Comparison of ENCODE assay signal across 10 mouse cellular contexts in genomic region chr17:85683984-85684307, GRCm38 (mm10). TPM values are rescaled to one million over a fixed set of nuclear protein-coding genes. Genes with fewer than 3 reads are reported as not detected.
DNase-seq lines count a peak whose midpoint lies in the region; ATAC-seq lines count a peak whose summit lies in the region.
"Had no signal": no experiment of that assay in that cellular context is flagged by ENCODE, and none has a peak within 500 bp of the region (broad histone marks: within the 10 kb centered on the region; RNA-seq: fewer than 3 reads in every experiment).

No protein-coding gene starts in this region.

- peak; percentile 40 for DNase-seq in midbrain, embryonic 10.5 days (ENCODE audit: low spot score)
- DNase-seq in gastrocnemius, postnatal 10 days: no peak
- DNase-seq in urinary bladder, adult 2 months (ENCODE audit: low spot score): no peak

- peaks cover 97% of the 10 kb centered on the region for H3K27me3 ChIP-seq in forebrain, embryonic 12.5 days
- peaks cover 70% of the 10 kb centered on the region for H3K27me3 ChIP-seq in forebrain, embryonic 16.5 days (replicated peaks; ENCODE audit: control insufficient read depth, insufficient read depth, low read length)
- H3K27me3 ChIP-seq in midbrain, embryonic 10.5 days (ENCODE audit: low read depth, poor library complexity, severe bottlenecking): peaks cover 100% of the 10 kb centered on the region
- peaks cover 88% of the 10 kb centered on the region for H3K27me3 ChIP-seq in midbrain, embryonic 15.5 days (replicated peaks)
- peaks cover 93% of the 10 kb centered on the region for H3K27me3 ChIP-seq in stomach, embryonic 15.5 days (replicated peaks)

- H3K27ac ChIP-seq in forebrain, embryonic 12.5 days: no peak overlapping the region
- no peak overlapping the region for H3K27ac ChIP-seq in forebrain, embryonic 16.5 days (ENCODE audit: low read length)
- no peak overlapping the region for H3K27ac ChIP-seq in midbrain, embryonic 10.5 days (replicated peaks)
- no peak overlapping the region for H3K27ac ChIP-seq in midbrain, embryonic 15.5 days
- no peak overlapping the region for H3K27ac ChIP-seq in stomach, embryonic 15.5 days
- H3K27ac ChIP-seq: hindbrain, embryonic 15.5 days had no signal

- H3K4me2 ChIP-seq in forebrain, embryonic 12.5 days: 0 out of 2 replicates have a peak overlapping the region, but pooled peaks have one; percentile 8
- no peak overlapping the region for H3K4me2 ChIP-seq in forebrain, embryonic 16.5 days (ENCODE audit: low read length)
- H3K4me2 ChIP-seq in midbrain, embryonic 15.5 days: no peak overlapping the region
- H3K4me2 ChIP-seq in stomach, embryonic 15.5 days: peak overlapping the region; percentile 37
- H3K4me2 ChIP-seq: hindbrain, embryonic 15.5 days had no signal

- 0% methylated on average over 17 of the region's 17 CpGs for WGBS in forebrain, embryonic 12.5 days
- WGBS in forebrain, embryonic 16.5 days: 1% methylated on average over 17 of the region's 17 CpGs
- WGBS in midbrain, embryonic 10.5 days: under 1% methylated on average over 17 of the region's 17 CpGs
- 2% methylated on average over 17 of the region's 17 CpGs for WGBS in midbrain, embryonic 15.5 days
- WGBS in stomach, embryonic 15.5 days: 8% methylated on average over 16 of the region's 17 CpGs

- H3K4me1 ChIP-seq in forebrain, embryonic 12.5 days: peaks cover 34% of the 10 kb centered on the region
- H3K4me1 ChIP-seq in forebrain, embryonic 16.5 days (replicated peaks; ENCODE audit: control insufficient read depth, insufficient read depth, low read length): peaks cover 15% of the 10 kb centered on the region
- peaks cover 44% of the 10 kb centered on the region for H3K4me1 ChIP-seq in midbrain, embryonic 10.5 days
- H3K4me1 ChIP-seq in midbrain, embryonic 15.5 days: peaks cover 24% of the 10 kb centered on the region
- peaks cover 24% of the 10 kb centered on the region for H3K4me1 ChIP-seq in stomach, embryonic 15.5 days

- H3K36me3 ChIP-seq in forebrain, embryonic 12.5 days (replicated peaks): no peaks in the 10 kb centered on the region
- no peaks in the 10 kb centered on the region for H3K36me3 ChIP-seq in forebrain, embryonic 16.5 days (ENCODE audit: control insufficient read depth, insufficient read depth)
- H3K36me3 ChIP-seq in midbrain, embryonic 10.5 days: no peaks in the 10 kb centered on the region
- no peaks in the 10 kb centered on the region for H3K36me3 ChIP-seq in midbrain, embryonic 15.5 days (replicated peaks)
- no peaks in the 10 kb centered on the region for H3K36me3 ChIP-seq in stomach, embryonic 15.5 days
- H3K36me3 ChIP-seq: hindbrain, embryonic 15.5 days had no signal

- peak overlapping the region; percentile 1 for H3K4me3 ChIP-seq in forebrain, embryonic 12.5 days (replicated peaks)
- H3K4me3 ChIP-seq in forebrain, embryonic 16.5 days (replicated peaks; ENCODE audit: low read length): no peak overlapping the region
- H3K4me3 ChIP-seq in midbrain, embryonic 10.5 days: no peak overlapping the region
- no peak overlapping the region for H3K4me3 ChIP-seq in midbrain, embryonic 15.5 days
- H3K4me3 ChIP-seq in stomach, embryonic 15.5 days (replicated peaks): peak overlapping the region; percentile 22
- H3K4me3 ChIP-seq: hindbrain, embryonic 15.5 days had no signal

- no peak for ATAC-seq in forebrain, embryonic 12.5 days (ENCODE audit: low FRiP score)
- no peak for ATAC-seq in forebrain, embryonic 16.5 days
- ATAC-seq in midbrain, embryonic 15.5 days (replicated peaks): no peak
- 0 out of 2 replicates have a peak, but pooled peaks have one; percentile 15 for ATAC-seq in granulocyte monocyte progenitor cell, adult 5-6 weeks (replicated peaks; ENCODE audit: poor library complexity, severe bottlenecking)
- no peak for ATAC-seq in stomach, embryonic 15.5 days (ENCODE audit: insufficient read depth, low FRiP score, low read depth)

- no peak overlapping the region for H3K9ac ChIP-seq in forebrain, embryonic 12.5 days
- H3K9ac ChIP-seq in forebrain, embryonic 16.5 days (replicated peaks; ENCODE audit: low read depth, low read length): no peak overlapping the region
- H3K9ac ChIP-seq in midbrain, embryonic 15.5 days: no peak overlapping the region
- no peak overlapping the region for H3K9ac ChIP-seq in stomach, embryonic 15.5 days
- H3K9ac ChIP-seq: hindbrain, embryonic 15.5 days had no signal

- no peaks in the 10 kb centered on the region for H3K9me3 ChIP-seq in forebrain, embryonic 12.5 days
- H3K9me3 ChIP-seq in forebrain, embryonic 16.5 days (ENCODE audit: control insufficient read depth, low read length): no peaks in the 10 kb centered on the region
- H3K9me3 ChIP-seq in midbrain, embryonic 10.5 days (replicated peaks): no peaks in the 10 kb centered on the region
- H3K9me3 ChIP-seq in midbrain, embryonic 15.5 days: no peaks in the 10 kb centered on the region
- H3K9me3 ChIP-seq in stomach, embryonic 15.5 days: no peaks in the 10 kb centered on the region
- H3K9me3 ChIP-seq: hindbrain, embryonic 15.5 days had no signal

RNA-seq across cellular contexts. Expression of gene Six2, which starts 4.1 kb away (rescaled TPM):
- 6.9 and 9.5 TPM in 2 replicates for polyA plus RNA-seq in forebrain, embryonic 12.5 days (2016; fragmentation: Nextera tagmentation; extraction: Ambion mirVana)
- 0.25 and 0.45 TPM in 2 replicates for polyA plus RNA-seq in forebrain, embryonic 16.5 days (2015; fragmentation: Nextera tagmentation; extraction: Ambion mirVana)
- polyA plus RNA-seq in midbrain, embryonic 10.5 days (2016; fragmentation: Nextera tagmentation; extraction: Ambion mirVana): 1.6 and 3.0 TPM in 2 replicates
- 0.27 and 0.49 TPM in 2 replicates for polyA plus RNA-seq in midbrain, embryonic 15.5 days (2015; fragmentation: Nextera tagmentation; extraction: Ambion mirVana)
- not detected in 2 replicates for total RNA-seq in granulocyte monocyte progenitor cell, adult 5-6 weeks (2014; fragmentation: Nextera tagmentation)
- total RNA-seq in granulocyte monocyte progenitor cell, adult 5-6 weeks (2017): not detected in 2 replicates
- 6.9 and 13.9 TPM in 2 replicates for polyA plus RNA-seq in stomach, embryonic 15.5 days (2015; fragmentation: Nextera tagmentation; extraction: Ambion mirVana)
- 10 to 100 TPM; 13.0 to 13.7 TPM for total RNA-seq in gastrocnemius, postnatal 10 days (2021)
- 0.21 and 0.47 TPM in 2 replicates for polyA plus RNA-seq in urinary bladder, adult 2 months (2012; rRNA removed)
- total RNA-seq: common myeloid progenitor, adult 5-6 weeks had no signal

Comparison
In these comparisons a context has a peak if more than half of its experiments do, and no peak if none do; other contexts are left out.
1. H3K4me2 ChIP-seq: peak in forebrain, embryonic 12.5 days (single experiment) and stomach, embryonic 15.5 days (single experiment); none in forebrain, embryonic 16.5 days (single experiment) and midbrain, embryonic 15.5 days (single experiment).
2. H3K4me3 ChIP-seq: peak in forebrain, embryonic 12.5 days (single experiment) and stomach, embryonic 15.5 days (single experiment); none in forebrain, embryonic 16.5 days (single experiment), midbrain, embryonic 10.5 days (single experiment) and midbrain, embryonic 15.5 days (single experiment).